ENCODE assay signal across 8 mouse cellular contexts in the genomic region with DNA sequence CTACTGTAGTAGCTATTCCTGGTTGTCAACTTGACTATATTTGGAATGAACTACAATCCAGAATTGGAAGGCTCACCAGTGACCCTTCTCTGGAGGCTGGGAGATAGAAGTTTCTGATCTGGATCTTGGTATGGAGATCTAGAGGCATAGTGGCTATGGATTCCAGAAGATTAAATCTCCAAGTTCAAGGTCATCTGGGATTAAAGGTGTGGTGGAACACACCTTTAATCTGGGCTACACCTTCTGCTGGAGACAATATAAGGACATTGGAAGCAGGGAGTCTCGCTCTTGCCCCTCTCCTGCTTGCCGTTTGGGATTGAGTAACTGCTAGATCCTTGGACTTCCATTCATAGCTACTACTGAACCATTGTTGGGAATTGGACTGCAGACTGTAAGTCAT. TPM values are rescaled to one million over a fixed set of nuclear protein-coding genes. Genes with fewer than 3 reads are reported as not detected.
DNase-seq lines count a peak whose midpoint lies in the region; ATAC-seq lines count a peak whose summit lies in the region.
"Not testable (repeated sequence)": the region's sequence is repeated elsewhere in the genome, so short reads cannot be mapped to it uniquely, and the experiment has no call there.

Gene Pnpla8 (plus strand): TSS at position 301 of the 400 bp plus-strand sequence.

- H3K4me1 ChIP-seq in embryonic facial prominence, embryonic 14.5 days (ENCODE audit: control insufficient read depth, insufficient read depth, low read length); limb, embryonic 15.5 days; midbrain, embryonic 11.5 days (ENCODE audit: control insufficient read depth, insufficient read depth, low read length); stomach, embryonic 16.5 days (ENCODE audit: control insufficient read depth, insufficient read depth, low read length): not testable (repeated sequence)

- not testable (repeated sequence) for H3K36me3 ChIP-seq in embryonic facial prominence, embryonic 14.5 days (ENCODE audit: control insufficient read depth, insufficient read depth, low read length); limb, embryonic 15.5 days; midbrain, embryonic 11.5 days (ENCODE audit: control insufficient read depth, insufficient read depth, low read length); stomach, embryonic 16.5 days (ENCODE audit: control insufficient read depth, insufficient read depth, low read length)

- peak within 1 kb of the TSS; percentile 80 for H3K9ac ChIP-seq in embryonic facial prominence, embryonic 14.5 days (ENCODE audit: low read depth, low read length)
- peak within 1 kb of the TSS; percentile 61 for H3K9ac ChIP-seq in limb, embryonic 15.5 days
- peak within 1 kb of the TSS; percentile 80 for H3K9ac ChIP-seq in midbrain, embryonic 11.5 days (ENCODE audit: low read length)
- H3K9ac ChIP-seq in stomach, embryonic 16.5 days (ENCODE audit: low read length): peak within 1 kb of the TSS; percentile 83

- not testable (repeated sequence) for ATAC-seq in activated CD4-positive, CD25-positive, alpha-beta regulatory T cell, adult 4 months; embryonic facial prominence, embryonic 14.5 days (ENCODE audit: low read depth); limb, embryonic 15.5 days (ENCODE audit: insufficient number of reproducible peaks, low FRiP score, low TSS enrichment, low read depth); midbrain, embryonic 11.5 days (ENCODE audit: low FRiP score); stomach, embryonic 16.5 days (ENCODE audit: insufficient read depth, low FRiP score)

- not testable (repeated sequence) for H3K27ac ChIP-seq in embryonic facial prominence, embryonic 14.5 days (replicated peaks; ENCODE audit: low read depth, low read length); limb, embryonic 15.5 days; midbrain, embryonic 11.5 days (ENCODE audit: low read depth, low read length); stomach, embryonic 16.5 days (ENCODE audit: low read length)

- peak within 1 kb of the TSS; percentile 83 for H3K4me2 ChIP-seq in embryonic facial prominence, embryonic 14.5 days (ENCODE audit: low read depth, low read length)
- peak within 1 kb of the TSS; percentile 81 for H3K4me2 ChIP-seq in limb, embryonic 15.5 days
- H3K4me2 ChIP-seq in midbrain, embryonic 11.5 days: peak within 1 kb of the TSS; percentile 71
- peak within 1 kb of the TSS; percentile 79 for H3K4me2 ChIP-seq in stomach, embryonic 16.5 days (ENCODE audit: low read depth, low read length)

- H3K4me3 ChIP-seq in embryonic facial prominence, embryonic 14.5 days (ENCODE audit: low read depth, low read length): peak within 1 kb of the TSS; percentile 64
- peak within 1 kb of the TSS; percentile 58 for H3K4me3 ChIP-seq in limb, embryonic 15.5 days
- peak within 1 kb of the TSS; percentile 67 for H3K4me3 ChIP-seq in midbrain, embryonic 11.5 days (ENCODE audit: low read depth, low read length)
- peak within 1 kb of the TSS; percentile 64 for H3K4me3 ChIP-seq in stomach, embryonic 16.5 days (replicated peaks; ENCODE audit: low read length)

- DNase-seq in embryonic facial prominence, embryonic 14.5 days (ENCODE audit: low spot score); gastrocnemius, postnatal 25 days; heart, postnatal 4 days; layer of hippocampus, adult 18-20 months (ENCODE audit: low spot score in 2 of 2); midbrain, embryonic 11.5 days (ENCODE audit: low spot score, missing footprints): not testable (repeated sequence)

- not testable (repeated sequence) for H3K9me3 ChIP-seq in embryonic facial prominence, embryonic 14.5 days (ENCODE audit: control insufficient read depth, low read length); limb, embryonic 15.5 days; midbrain, embryonic 11.5 days (ENCODE audit: control insufficient read depth, low read length); stomach, embryonic 16.5 days (replicated peaks; ENCODE audit: control insufficient read depth, low read length)

- WGBS in embryonic facial prominence, embryonic 14.5 days: 97% methylated on average over 2 of the region's 2 CpGs
- WGBS in limb, embryonic 15.5 days: 85% methylated on average over 2 of the region's 2 CpGs
- 89% methylated on average over 2 of the region's 2 CpGs for WGBS in midbrain, embryonic 11.5 days
- 90% methylated on average over 2 of the region's 2 CpGs for WGBS in stomach, embryonic 16.5 days

- H3K27me3 ChIP-seq in embryonic facial prominence, embryonic 14.5 days (replicated peaks; ENCODE audit: control insufficient read depth, insufficient read depth, low read length); limb, embryonic 15.5 days; midbrain, embryonic 11.5 days (ENCODE audit: control insufficient read depth, insufficient read depth, low read length); stomach, embryonic 16.5 days (ENCODE audit: control insufficient read depth, insufficient read depth, low read length): not testable (repeated sequence)

RNA-seq across cellular contexts. Expression of gene Pnpla8, which starts in this region (rescaled TPM):
- 10 to 100 TPM; 23.4 to 25.4 TPM for polyA plus RNA-seq in activated CD4-positive, CD25-positive, alpha-beta regulatory T cell, adult 4 months (2017; shearing (Covaris generic))
- 72.7 and 78.6 TPM in 2 replicates for polyA plus RNA-seq in embryonic facial prominence, embryonic 14.5 days (2014; fragmentation: Nextera tagmentation; extraction: Ambion mirVana)
- 100 to 1,000 TPM; 103 TPM for total RNA-seq in gastrocnemius, postnatal 25 days (2021)
- total RNA-seq in heart, postnatal 4 days (2021): 10 to 100 TPM; 72.9 to 80.3 TPM
- 100 to 1,000 TPM; 122 to 123 TPM for total RNA-seq in layer of hippocampus, adult 18-20 months (2021)
- 74.5 and 77.5 TPM in 2 replicates for polyA plus RNA-seq in limb, embryonic 15.5 days (2015; fragmentation: Nextera tagmentation; extraction: Ambion mirVana)
- polyA plus RNA-seq in midbrain, embryonic 11.5 days (2014; fragmentation: Nextera tagmentation; extraction: Ambion mirVana): 95.6 and 107 TPM in 2 replicates
- 59.2 and 60.5 TPM in 2 replicates for polyA plus RNA-seq in stomach, embryonic 16.5 days (2015; fragmentation: Nextera tagmentation; extraction: Ambion mirVana)
